Mouse (Mus musculus) bone marrow macrophage, adult 2 months (primary cell): ENCODE data around the gene Slc13a5. TPM values are rescaled to one million over a fixed set of nuclear protein-coding genes. Genes with fewer than 3 reads are reported as not detected.

ENCODE experiments used
- H3K27ac ChIP-seq: 2 replicates; pipeline ENCODE4 v1.5.1; 2012; ENCODE audit warnings: low read depth, low read length; ENCODE audit not compliant: insufficient read depth
- H3K4me1 ChIP-seq: 2 replicates; pipeline ENCODE4 v1.6.1; 2012; ENCODE audit warnings: low read length; ENCODE audit not compliant: control insufficient read depth, insufficient read depth
- H3K4me3 ChIP-seq: 2 replicates; pipeline ENCODE4 v1.5.1; 2012; ENCODE audit warnings: mild to moderate bottlenecking, low read length, moderate library complexity; ENCODE audit not compliant: insufficient read depth
- CTCF ChIP-seq: IDR thresholded peaks from 2 replicates; pipeline ENCODE4 v1.5.1; 2012; ENCODE audit warnings: low read depth, mild to moderate bottlenecking, low read length, moderate library complexity
- POLR2A ChIP-seq: IDR thresholded peaks from 2 replicates; pipeline ENCODE4 v1.6.1; 2012; ENCODE audit warnings: mild to moderate bottlenecking, low read depth, low read length, borderline replicate concordance
- polyA plus RNA-seq: library from polyadenylated mRNA; stranded (reverse); fragments of >200 nt; gene quantifications from 2 replicates; pipeline ENCODE4 v1.2.4, GENCODE M21; 2012; ENCODE audit not compliant: missing spikeins, insufficient read depth, insufficient read length

The Slc13a5 gene
- polyA plus RNA-seq, 1 experiment: not detected

DNA sequence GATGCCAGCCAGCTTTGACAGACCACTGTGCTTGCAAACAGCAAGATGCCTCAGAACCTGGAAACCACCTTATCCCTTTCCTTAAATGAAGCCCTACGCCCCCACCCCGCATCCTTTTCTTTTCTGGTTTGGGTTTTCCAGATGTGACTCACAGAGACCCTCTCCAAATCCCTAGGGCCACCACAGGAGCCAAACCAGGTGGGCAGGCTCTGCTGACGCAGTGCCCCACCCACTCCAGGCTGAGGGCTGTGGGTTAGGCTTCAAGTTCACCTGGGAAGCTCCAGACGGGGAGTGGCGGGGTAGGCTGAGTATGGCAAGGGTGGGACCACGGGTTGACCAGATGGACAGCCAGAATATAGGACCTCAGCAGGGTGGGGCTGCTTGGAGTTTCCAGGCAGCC lies 40.1 kb downstream of the Slc13a5 start:
- Histone ChIP-seq H3K4me3 (no peak overlapping the region), H3K27ac (no peak overlapping the region), H3K4me1 (no peaks in the 10 kb centered on the region)
- TF ChIP-seq POLR2A (no peak), CTCF (no peak)

DNA sequence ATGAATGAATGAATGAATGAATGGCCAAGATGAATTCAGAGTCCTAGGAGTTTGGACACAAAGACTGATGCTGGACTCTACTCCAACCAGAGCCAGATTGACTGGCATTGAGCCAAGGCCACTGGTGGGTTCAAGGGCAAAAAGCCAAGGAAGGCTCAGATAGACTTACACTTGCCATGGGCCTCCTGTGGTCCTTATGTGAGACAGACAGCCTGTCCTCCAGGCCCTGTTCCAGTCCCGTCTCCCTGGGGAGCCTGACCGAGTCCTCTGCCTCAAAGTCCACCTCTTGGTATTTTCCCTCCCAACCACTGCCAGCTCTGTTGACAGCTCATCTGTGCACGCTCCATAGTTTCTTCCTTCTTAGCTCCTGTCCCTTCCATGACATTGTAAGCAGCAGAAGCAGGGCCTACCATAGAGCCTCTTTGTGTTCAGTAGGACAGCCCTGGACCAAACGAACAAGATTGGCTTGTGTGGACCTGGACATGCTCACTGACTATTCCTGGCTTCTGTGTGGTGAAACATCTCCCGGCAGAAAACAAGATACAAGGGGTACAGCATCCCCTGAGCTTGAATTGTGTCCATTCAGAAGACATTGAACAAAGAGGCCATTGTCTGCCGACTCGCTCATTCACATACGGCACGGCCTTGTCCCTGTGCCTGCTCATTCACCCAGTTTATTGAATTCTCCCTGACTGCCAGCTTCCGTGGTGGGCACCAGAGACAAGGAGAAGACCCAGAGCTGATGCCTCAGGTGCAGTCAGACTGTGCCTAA lies 40.8 kb downstream of the Slc13a5 start:
- no peak overlapping the region for H3K4me3 ChIP-seq
- H3K27ac ChIP-seq: no peak overlapping the region
- TF ChIP-seq POLR2A (no peak), CTCF (no peak)
- H3K4me1 ChIP-seq: peaks cover 2% of the 10 kb centered on the region; the same call in 1 of the 2 replicates

DNA sequence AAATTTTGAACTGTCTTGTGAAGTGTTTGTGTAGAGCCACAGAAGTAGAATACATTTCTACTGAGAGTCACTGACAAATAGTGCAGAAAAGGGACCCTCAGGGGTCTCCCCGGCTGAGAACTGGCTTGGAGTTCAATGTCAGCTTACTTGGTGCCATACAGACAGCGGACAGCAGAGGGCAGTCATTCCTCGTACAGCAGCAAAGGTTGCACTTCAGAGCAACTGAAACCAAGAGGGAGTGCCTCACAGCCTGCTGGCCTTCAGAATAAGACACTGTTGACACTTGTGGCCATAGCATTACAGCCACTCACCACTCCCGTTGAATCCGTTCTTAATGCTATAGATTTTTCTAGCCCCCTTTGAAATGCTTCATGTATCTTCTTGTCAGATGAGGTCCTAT lies 42.2 kb downstream of the Slc13a5 start:
- no peak overlapping the region for H3K27ac ChIP-seq
- peaks cover 2% of the 10 kb centered on the region; the same call in 1 of the 2 replicates for H3K4me1 ChIP-seq
- no peak overlapping the region for H3K4me3 ChIP-seq
- TF ChIP-seq POLR2A (no peak), CTCF (peak; percentile 53)

DNA sequence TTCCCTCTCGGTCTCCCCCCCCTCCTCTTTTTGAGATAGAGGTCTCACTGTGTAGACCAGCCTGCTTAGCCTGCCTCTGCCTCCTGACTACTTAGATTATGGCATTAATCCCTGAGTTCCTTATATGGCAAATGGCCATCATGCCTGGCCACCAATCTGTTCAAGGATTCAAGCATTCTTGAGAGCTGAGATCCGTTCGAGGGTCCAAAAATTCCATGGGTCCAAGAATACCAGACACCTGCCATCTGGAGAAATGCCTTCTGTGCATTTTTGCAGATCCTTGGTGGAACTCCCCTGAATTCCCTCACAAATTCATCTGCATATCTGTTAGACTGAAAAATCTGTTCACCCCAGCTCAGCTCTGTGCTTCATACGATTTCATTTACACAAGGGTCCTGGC lies 43.6 kb downstream of the Slc13a5 start:
- Histone ChIP-seq H3K4me3 (no peak overlapping the region), H3K4me1 (peaks cover 2% of the 10 kb centered on the region; the same call in 1 of the 2 replicates), H3K27ac (no peak overlapping the region)
- TF ChIP-seq CTCF (no peak), POLR2A (no peak)

DNA sequence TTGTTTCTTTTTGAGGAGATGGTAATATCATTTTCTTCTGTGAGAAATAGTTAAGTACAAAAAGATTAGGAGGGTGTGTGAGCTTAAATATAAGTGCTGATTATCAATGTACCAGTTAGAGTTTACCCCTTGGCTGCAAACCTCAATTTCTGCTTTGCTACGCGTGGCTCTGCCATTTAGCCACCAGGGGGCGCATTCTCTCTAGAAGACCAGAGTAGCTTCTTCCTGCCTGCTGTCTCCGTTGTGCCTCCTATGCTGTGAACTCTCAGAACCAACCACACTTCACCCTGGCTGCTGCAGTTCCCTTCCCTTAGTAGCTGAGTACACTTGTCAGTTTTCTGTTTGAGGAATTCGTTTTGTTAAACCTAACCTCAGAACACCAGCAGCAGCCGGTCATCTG lies 45.7 kb downstream of the Slc13a5 start:
- Histone ChIP-seq H3K4me1 (peaks cover 13% of the 10 kb centered on the region), H3K27ac (0 out of 2 replicates have a peak overlapping the region, but pooled peaks have one; percentile 31), H3K4me3 (no peak overlapping the region)
- no peak for TF ChIP-seq POLR2A
- TF ChIP-seq CTCF: peak; percentile 97

DNA sequence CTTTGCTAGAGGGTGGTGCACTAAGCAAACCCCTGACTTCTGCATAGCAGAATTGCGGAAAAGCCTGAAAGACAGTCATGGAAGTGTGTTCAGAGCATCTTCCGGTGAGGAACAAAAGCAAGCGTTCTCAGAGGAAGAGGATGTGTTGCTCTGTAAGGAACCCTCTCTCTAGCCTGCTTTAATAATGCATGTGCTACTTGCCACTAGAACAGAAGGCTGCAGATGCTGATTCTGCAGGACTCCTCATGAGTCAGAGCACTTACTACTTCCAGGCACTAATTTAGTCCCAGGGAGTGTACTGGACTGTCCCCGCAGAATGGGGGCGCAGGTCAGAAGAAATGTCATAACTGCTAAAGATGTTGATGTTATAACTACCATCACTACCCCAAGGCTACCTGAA lies 49.9 kb downstream of the Slc13a5 start:
- no peak for TF ChIP-seq CTCF
- no peak for TF ChIP-seq POLR2A
- H3K27ac ChIP-seq: peak overlapping the region; percentile 47

DNA sequence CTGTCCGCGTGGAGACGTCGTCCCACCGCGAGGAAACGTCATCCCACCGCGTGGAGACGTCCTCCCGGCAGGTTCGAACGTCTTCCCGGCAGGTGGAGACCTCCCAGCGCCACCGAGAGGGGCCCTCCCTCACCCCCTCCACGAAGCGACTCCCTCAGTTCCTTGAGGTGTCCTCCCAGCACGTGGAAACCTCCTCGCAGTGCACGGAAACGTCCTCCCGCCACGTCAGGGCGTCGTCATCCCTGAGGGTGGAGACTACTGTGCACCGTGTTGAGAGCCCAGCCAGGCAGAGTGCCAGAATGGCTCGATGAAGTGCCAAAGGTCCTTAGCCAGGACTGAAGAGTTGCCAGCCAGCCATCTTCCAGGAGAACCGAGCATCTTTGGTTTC lies 51.6 kb downstream of the Slc13a5 start, which contains the start of gene Med31:
Gene Med31, minus strand, starts transcription at position 183 of the 388 bp plus-strand sequence.
- TF ChIP-seq POLR2A (no peak), CTCF (no peak)
- Histone ChIP-seq H3K4me1 (peaks cover 20% of the 10 kb centered on the region), H3K4me3 (peak within 1 kb of the TSS; percentile 74), H3K27ac (peak within 1 kb of the TSS; percentile 5; the same call in 1 of the 2 replicates)

More for the DNA sequence above, 49.9 kb downstream of the Slc13a5 start:
- H3K4me1 ChIP-seq: peaks cover 22% of the 10 kb centered on the region
- no peak overlapping the region for H3K4me3 ChIP-seq

DNA sequence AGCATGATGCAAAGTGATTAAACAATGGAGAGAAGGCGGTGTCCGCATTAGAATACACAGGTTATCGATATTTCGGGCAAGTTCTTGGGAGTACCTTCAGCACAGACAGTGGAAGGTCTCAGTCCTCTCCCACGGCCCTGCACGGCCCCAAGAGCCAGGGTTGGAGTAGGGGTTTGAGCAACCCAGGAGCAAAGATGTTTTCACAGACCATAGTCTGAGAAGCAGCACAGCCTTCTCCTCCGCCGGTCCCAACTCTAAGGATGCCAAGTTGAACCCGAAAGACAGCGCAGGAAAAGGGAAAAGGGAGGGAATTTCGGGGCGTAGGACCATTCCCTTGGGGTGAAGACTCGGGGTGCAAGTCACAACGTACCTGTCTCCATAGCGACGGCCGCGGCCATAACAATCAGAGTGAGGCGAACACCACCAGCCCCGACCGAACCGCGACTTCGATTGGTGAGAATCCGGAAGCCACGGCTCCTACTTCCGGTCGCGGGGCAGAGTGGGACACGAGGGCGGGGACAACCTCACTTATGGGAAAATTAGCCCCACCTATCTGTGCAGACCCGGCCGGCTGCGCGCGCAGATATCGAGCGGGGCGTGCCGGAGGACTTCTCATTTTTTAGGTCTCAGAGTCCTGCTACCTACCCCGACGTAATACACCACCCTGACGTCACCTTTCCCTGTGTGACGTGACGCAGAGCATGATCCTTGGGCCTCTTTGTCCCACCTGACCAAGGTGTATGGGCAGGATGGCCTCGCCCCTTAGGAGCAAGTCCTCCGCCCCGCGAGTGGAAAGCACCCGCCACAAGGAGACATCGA lies 52.2 kb downstream of the Slc13a5 start:
- H3K4me3 ChIP-seq: peak overlapping the region; percentile 74
- H3K4me1 ChIP-seq: peaks cover 20% of the 10 kb centered on the region
- no peak for TF ChIP-seq POLR2A
- TF ChIP-seq CTCF: no peak
- peak overlapping the region; percentile 5; the same call in 1 of the 2 replicates for H3K27ac ChIP-seq

DNA sequence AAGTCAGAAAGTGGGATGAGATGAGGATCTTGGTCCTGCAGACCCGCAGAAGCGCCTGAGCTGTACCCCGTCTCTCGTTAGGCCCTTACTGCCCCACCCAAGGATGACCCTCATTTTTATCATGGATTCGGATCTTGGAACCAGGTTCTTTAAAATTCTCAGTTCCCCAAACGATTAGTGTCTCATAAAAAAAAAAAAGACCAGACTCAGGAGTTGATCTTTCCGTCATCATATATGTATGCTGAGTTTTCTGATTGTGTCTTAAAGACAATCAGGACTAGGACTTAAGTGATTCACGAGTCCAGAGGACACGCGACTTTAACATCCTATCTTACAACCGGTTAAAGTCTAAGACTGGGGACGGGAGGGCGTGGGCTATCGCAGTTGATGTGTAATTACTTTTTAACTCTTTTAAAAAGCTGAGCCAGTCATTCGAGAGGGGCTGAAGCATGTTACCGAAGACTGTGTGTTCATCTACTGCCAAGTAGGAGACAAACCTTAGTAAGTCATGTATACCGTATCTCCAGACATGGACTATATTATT lies 59.1 kb downstream of the Slc13a5 start:
- H3K4me1 ChIP-seq: peaks cover 10% of the 10 kb centered on the region
- peak overlapping the region; percentile 92 for H3K4me3 ChIP-seq
- no peak for TF ChIP-seq POLR2A
- TF ChIP-seq CTCF: no peak
- H3K27ac ChIP-seq: no peak overlapping the region
